Mouse (Mus musculus): ENCODE results near the gene Krt24. TPM values are rescaled to one million over a fixed set of nuclear protein-coding genes. Genes with fewer than 3 reads are reported as not detected.
A peak's percentile ranks its signal among the peaks of the same experiment; 100 is the strongest.

The Krt24 gene
- not detected in 2 replicates for polyA plus RNA-seq (2015; fragmentation: Nextera tagmentation; extraction: Ambion mirVana)

DNA sequence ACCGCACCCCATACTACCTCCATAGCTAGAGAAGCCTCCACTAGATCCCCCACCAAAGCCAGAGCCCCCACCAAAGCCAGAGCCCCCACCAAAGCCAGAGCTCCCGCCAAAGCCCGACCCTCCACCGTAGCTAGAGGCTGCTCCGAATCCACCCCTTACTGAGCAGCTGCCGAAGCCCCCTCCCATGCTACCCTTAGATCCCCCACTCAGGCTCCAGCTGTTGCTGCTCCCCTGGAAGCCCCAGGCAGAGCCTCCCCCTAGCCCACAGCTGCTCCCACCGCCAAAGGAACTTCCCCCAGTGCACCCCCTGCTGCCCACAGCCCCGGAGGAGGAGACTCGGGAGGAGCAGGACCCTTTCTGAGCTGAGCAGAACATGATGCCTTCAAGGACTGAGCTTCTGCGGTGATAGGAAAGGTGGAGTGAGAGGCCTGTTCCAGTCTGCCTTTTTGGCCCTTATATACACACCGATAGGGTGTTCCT is at the start of gene Krt24:
Gene Krt24 (minus strand): TSS at position 430 of the 480 bp plus-strand sequence.
- H3K27me3 ChIP-seq (replicated peaks), result no peaks in the 10 kb centered on the region
- no peaks in the 10 kb centered on the region for H3K36me3 ChIP-seq (replicated peaks)
- H3K4me2 ChIP-seq, result no peak within 1 kb of the TSS
- H3K9me3 ChIP-seq, result no peaks in the 10 kb centered on the region
- WGBS, result 53% methylated on average over 11 of the region's 11 CpGs
- H3K4me3 ChIP-seq, result no peak within 1 kb of the TSS
- ATAC-seq (replicated peaks), result no peak
- H3K4me1 ChIP-seq, result no peaks in the 10 kb centered on the region
- H3K27ac ChIP-seq, result no peak within 1 kb of the TSS
- no peak within 1 kb of the TSS for H3K9ac ChIP-seq

DNA sequence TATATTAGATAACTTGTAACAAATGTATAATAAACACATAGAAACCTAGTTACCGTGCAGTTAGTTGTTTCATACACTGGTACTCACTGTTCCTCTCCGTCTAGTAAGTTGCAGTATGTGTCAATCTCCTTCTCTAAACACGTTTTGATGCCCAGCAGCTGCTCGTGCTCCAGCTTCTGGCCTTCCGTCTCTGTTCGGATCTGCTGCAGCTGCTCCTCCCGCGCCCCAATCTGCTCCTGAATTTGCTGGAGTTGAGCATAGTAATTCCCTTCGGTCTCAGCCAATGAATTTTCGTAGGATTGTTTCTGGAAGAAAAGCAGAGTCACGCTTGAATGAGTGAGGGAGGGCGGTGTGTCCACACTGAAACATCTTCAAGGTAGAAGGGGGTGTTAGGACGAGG is 48.4 kb upstream of the Krt24 start:
- Histone ChIP-seq H3K4me3 (no peak overlapping the region), H3K9me3 (no peaks in the 10 kb centered on the region), H3K4me1 (peaks cover 4% of the 10 kb centered on the region; the same call in 1 of the 2 replicates), H3K36me3 (replicated peaks) (no peaks in the 10 kb centered on the region), H3K27me3 (replicated peaks) (no peaks in the 10 kb centered on the region), H3K9ac (no peak overlapping the region), H3K4me2 (0 out of 2 replicates have a peak overlapping the region, but pooled peaks have one; percentile 13), H3K27ac (no peak overlapping the region)
- no peak for ATAC-seq (replicated peaks)
- 39% methylated on average over 13 of the region's 13 CpGs for WGBS

DNA sequence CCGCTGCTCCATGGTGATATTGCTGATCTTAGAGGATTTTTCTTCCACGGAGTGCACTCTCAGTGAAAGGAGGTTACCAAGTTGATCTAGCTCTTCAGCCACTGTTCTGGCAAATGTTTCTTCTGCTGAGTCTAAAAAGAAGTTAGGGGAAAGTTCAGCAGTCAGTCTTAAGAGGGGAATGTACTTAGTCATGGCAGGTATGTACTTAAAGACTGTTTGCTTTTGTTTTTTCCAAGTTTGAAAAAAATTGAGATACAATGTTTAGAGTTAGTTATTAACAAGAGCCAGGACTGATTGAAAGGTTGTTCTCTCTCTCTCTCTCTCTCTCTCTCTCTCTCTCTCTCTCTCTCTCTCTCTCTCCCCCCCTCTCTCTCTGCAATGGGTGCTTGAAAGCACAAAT is 44.6 kb upstream of the Krt24 start:
- Histone ChIP-seq H3K36me3 (replicated peaks) (no peaks in the 10 kb centered on the region), H3K4me2 (no peak overlapping the region), H3K27ac (no peak overlapping the region), H3K4me1 (peaks cover 4% of the 10 kb centered on the region; the same call in 1 of the 2 replicates), H3K9ac (no peak overlapping the region), H3K27me3 (replicated peaks) (no peaks in the 10 kb centered on the region), H3K9me3 (no peaks in the 10 kb centered on the region), H3K4me3 (no peak overlapping the region)
- 72% methylated on average over 2 of the region's 2 CpGs for WGBS
- ATAC-seq (replicated peaks), result no peak

DNA sequence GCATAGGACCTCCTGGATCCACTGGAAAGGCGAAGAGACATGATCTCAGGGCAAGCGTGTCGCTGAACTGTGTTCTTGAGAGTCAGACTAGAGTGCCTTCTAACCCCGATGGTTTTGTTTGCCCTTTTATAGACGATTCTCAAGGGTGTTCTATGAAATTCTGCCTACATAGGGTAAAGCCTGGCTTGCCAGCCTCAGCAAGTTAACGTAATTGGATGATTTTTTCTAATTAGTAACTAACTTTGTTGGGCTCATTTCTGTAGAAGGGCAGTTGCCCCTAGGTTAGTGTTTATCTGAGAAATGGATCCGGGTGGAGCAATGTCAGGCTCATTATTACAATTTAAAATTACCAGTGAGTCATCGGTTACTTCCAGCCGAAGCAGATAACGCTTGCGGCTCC is 37.8 kb upstream of the Krt24 start, which contains the start of gene Krt25:
Gene Krt25 (minus strand): TSS at position 101 of the 400 bp plus-strand sequence.
- H3K4me1 ChIP-seq, result no peaks in the 10 kb centered on the region
- no peak within 1 kb of the TSS for H3K9ac ChIP-seq
- H3K4me2 ChIP-seq, result no peak within 1 kb of the TSS
- no peak within 1 kb of the TSS for H3K4me3 ChIP-seq
- no peaks in the 10 kb centered on the region for H3K9me3 ChIP-seq
- H3K36me3 ChIP-seq (replicated peaks), result no peaks in the 10 kb centered on the region
- 93% methylated on average over 11 of the region's 11 CpGs for WGBS
- ATAC-seq (replicated peaks), result no peak
- H3K27ac ChIP-seq, result no peak within 1 kb of the TSS
- H3K27me3 ChIP-seq (replicated peaks), result no peaks in the 10 kb centered on the region

GRCm38 (mm10) chr11:99321094-99321493 is 36.0 kb upstream of the Krt24 start:
- Histone ChIP-seq H3K9me3 (no peaks in the 10 kb centered on the region), H3K9ac (no peak overlapping the region), H3K36me3 (replicated peaks) (no peaks in the 10 kb centered on the region), H3K27ac (no peak overlapping the region), H3K27me3 (replicated peaks) (no peaks in the 10 kb centered on the region), H3K4me1 (no peaks in the 10 kb centered on the region), H3K4me3 (no peak overlapping the region), H3K4me2 (no peak overlapping the region)
- ATAC-seq (replicated peaks), result no peak
- WGBS, result 93% methylated on average over 14 of the region's 14 CpGs

GRCm38 (mm10) chr11:99319127-99319526 is 34.1 kb upstream of the Krt24 start:
- Histone ChIP-seq H3K4me1 (no peaks in the 10 kb centered on the region), H3K27me3 (replicated peaks) (no peaks in the 10 kb centered on the region), H3K9ac (no peak overlapping the region), H3K4me3 (no peak overlapping the region), H3K9me3 (no peaks in the 10 kb centered on the region), H3K27ac (no peak overlapping the region), H3K36me3 (replicated peaks) (no peaks in the 10 kb centered on the region), H3K4me2 (no peak overlapping the region)
- no peak for ATAC-seq (replicated peaks)
- 76% methylated on average over 9 of the region's 9 CpGs for WGBS

GRCm38 (mm10) chr11:99316543-99316942 is 31.5 kb upstream of the Krt24 start:
- no peaks in the 10 kb centered on the region for H3K4me1 ChIP-seq
- 32% methylated on average over 8 of the region's 8 CpGs for WGBS
- no peaks in the 10 kb centered on the region for H3K27me3 ChIP-seq (replicated peaks)
- H3K9ac ChIP-seq, result no peak overlapping the region
- H3K4me2 ChIP-seq, result no peak overlapping the region
- no peak overlapping the region for H3K4me3 ChIP-seq
- no peaks in the 10 kb centered on the region for H3K36me3 ChIP-seq (replicated peaks)
- no peak for ATAC-seq (replicated peaks)
- no peak overlapping the region for H3K27ac ChIP-seq
- H3K9me3 ChIP-seq, result no peaks in the 10 kb centered on the region

DNA sequence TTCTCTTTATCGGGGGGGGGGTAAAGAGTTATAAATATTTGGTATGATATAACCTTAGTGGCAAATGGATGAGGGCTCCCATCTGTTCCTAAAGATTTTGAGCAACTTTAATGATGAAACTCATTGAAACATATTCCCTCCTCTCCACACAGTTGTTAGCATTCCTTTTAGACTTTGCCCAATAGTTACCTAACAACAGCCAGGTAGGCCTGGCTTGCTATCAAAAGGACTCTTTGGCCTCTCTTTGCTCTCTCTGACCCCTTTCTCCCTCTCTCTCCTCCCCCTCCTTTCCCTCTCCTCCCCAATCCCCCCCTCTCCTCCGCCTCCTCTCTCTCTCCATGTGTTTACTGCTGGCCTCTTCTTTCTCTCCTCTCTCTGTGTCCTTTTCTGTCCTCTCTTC is 29.5 kb upstream of the Krt24 start:
- no peaks in the 10 kb centered on the region for H3K27me3 ChIP-seq (replicated peaks)
- H3K4me1 ChIP-seq, result no peaks in the 10 kb centered on the region
- no peaks in the 10 kb centered on the region for H3K9me3 ChIP-seq
- H3K36me3 ChIP-seq (replicated peaks), result no peaks in the 10 kb centered on the region
- no peak overlapping the region for H3K4me2 ChIP-seq
- ATAC-seq (replicated peaks), result no peak
- H3K9ac ChIP-seq, result no peak overlapping the region
- WGBS, result 87% methylated on average over 2 of the region's 2 CpGs
- H3K27ac ChIP-seq, result no peak overlapping the region
- no peak overlapping the region for H3K4me3 ChIP-seq

DNA sequence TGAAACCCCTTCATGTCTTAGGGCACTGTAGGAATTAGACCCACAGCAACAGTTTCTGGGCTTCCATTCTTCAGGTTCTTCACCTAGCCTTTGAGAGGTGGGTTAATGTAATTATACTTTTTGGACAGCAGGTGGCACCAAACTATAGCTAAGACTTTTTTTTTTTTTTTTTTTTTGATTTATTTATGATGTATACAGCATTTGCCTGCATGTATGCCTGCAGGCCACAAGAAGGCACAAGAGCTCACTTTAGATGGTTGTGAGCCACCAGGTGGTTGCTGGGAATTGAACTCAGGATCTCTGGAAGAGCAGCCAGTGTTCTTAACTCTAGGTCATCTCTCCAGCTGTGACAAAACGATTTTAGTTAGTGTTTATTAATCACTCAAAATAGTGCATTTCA is 25.8 kb upstream of the Krt24 start:
- Histone ChIP-seq H3K36me3 (replicated peaks) (no peaks in the 10 kb centered on the region), H3K4me2 (no peak overlapping the region), H3K9me3 (no peaks in the 10 kb centered on the region), H3K9ac (no peak overlapping the region), H3K4me1 (no peaks in the 10 kb centered on the region), H3K27ac (no peak overlapping the region), H3K4me3 (no peak overlapping the region), H3K27me3 (replicated peaks) (no peaks in the 10 kb centered on the region; the same call in 1 of the 2 replicates)
- no peak for ATAC-seq (replicated peaks)
- 91% methylated on average over 1 of the region's 1 CpGs for WGBS

- Histone ChIP-seq H3K9me3 (no peaks in the 10 kb centered on the region), H3K4me2 (no peak overlapping the region), H3K4me1 (no peaks in the 10 kb centered on the region), H3K4me3 (no peak overlapping the region), H3K27ac (no peak overlapping the region), H3K36me3 (replicated peaks) (no peaks in the 10 kb centered on the region), H3K27me3 (replicated peaks) (no peaks in the 10 kb centered on the region; the same call in 1 of the 2 replicates), H3K9ac (no peak overlapping the region)
- WGBS, result 42% methylated on average over 2 of the region's 2 CpGs
- ATAC-seq (replicated peaks), result no peak
These were observed 22.5 kb upstream of the Krt24 start for GRCm38 (mm10) chr11:99307579-99307978.

DNA sequence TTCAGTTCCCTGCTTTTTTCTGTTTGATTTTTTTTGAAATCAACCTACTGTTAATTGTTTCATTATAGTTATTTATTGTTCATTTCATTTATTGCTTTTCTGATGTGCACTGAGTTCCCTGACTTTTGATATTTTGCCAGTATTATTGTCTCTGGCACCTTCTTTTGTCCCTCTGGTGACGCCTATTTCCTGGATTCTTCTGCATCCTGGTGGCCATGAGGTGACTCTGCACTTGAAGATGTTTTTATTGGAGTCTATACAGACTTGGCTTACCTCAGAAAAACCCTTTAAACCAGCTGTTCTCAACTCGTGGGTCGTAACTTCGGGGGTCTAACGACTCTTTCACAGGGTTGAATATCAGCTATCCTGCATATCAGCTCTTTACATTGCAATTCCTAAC is 10.0 kb upstream of the Krt24 start:
- Histone ChIP-seq H3K9me3 (no peaks in the 10 kb centered on the region), H3K4me2 (no peak overlapping the region), H3K36me3 (replicated peaks) (no peaks in the 10 kb centered on the region), H3K4me3 (no peak overlapping the region), H3K4me1 (no peaks in the 10 kb centered on the region), H3K9ac (no peak overlapping the region), H3K27ac (no peak overlapping the region), H3K27me3 (replicated peaks) (no peaks in the 10 kb centered on the region)
- no peak for ATAC-seq (replicated peaks)
- WGBS, result 65% methylated on average over 5 of the region's 5 CpGs

DNA sequence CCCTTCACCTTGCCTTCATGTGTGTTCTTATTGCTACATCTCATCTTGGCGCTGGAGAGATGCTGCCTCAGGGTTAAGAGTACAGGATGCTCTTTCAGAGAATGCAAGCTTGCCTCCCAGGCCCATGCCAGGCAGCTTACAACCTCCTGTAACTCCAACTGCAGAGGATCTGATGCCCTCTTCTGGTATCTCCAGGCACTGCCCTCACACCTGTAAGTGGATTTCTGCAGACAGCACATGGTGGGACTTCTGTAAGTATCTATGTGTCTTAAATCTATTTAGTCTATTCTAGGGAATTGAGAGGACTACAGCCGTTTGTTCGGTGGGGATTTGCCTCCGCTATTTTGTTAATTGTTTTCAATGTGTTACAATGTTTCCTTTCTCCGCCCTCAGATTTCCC is 7.8 kb upstream of the Krt24 start:
- H3K4me1 ChIP-seq, result no peaks in the 10 kb centered on the region
- no peaks in the 10 kb centered on the region for H3K9me3 ChIP-seq
- H3K27me3 ChIP-seq (replicated peaks), result no peaks in the 10 kb centered on the region
- 65% methylated on average over 5 of the region's 5 CpGs for WGBS
- no peak for ATAC-seq (replicated peaks)
- no peak overlapping the region for H3K4me2 ChIP-seq
- no peaks in the 10 kb centered on the region for H3K36me3 ChIP-seq (replicated peaks)
- H3K9ac ChIP-seq, result no peak overlapping the region
- no peak overlapping the region for H3K4me3 ChIP-seq
- H3K27ac ChIP-seq, result no peak overlapping the region

DNA sequence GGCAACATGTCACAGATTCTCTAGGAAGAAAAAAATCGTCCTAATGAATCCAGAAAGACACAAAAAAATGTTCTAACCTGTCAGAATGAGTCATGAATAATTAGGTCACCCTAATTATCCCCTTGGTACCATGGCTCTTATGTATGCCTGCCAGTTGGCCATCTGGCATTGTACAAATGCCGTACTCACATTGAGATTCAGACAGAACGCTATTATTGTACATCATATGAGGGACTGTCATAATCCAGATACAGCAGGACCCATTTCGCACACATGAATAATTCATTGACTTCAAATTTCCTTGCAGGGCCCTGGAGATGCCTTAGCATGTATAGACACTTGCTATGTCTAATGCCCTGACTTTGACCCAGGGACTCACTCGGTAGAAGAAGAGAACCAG is 1.1 kb downstream of the Krt24 start:
- 59% methylated on average over 5 of the region's 5 CpGs for WGBS
- no peak for ATAC-seq (replicated peaks)
- H3K4me2 ChIP-seq, result no peak overlapping the region
- H3K27ac ChIP-seq, result no peak overlapping the region
- no peak overlapping the region for H3K9ac ChIP-seq
- no peaks in the 10 kb centered on the region for H3K4me1 ChIP-seq
- H3K27me3 ChIP-seq (replicated peaks), result no peaks in the 10 kb centered on the region
- H3K9me3 ChIP-seq, result no peaks in the 10 kb centered on the region
- H3K4me3 ChIP-seq, result no peak overlapping the region
- no peaks in the 10 kb centered on the region for H3K36me3 ChIP-seq (replicated peaks)
